Mouse (Mus musculus): ENCODE results near the gene Mt4. TPM values are rescaled to one million over a fixed set of nuclear protein-coding genes. Genes with fewer than 3 reads are reported as not detected.

Gene Mt4
- polyA plus RNA-seq, 1 experiment from 2014 or later: not detected

Other genes starting within 250 kb of the Mt4 start
- gene Amfr, start 124.4 kb upstream of the Mt4 start, polyA plus RNA-seq (2014; fragmentation: Nextera tagmentation; extraction: Ambion mirVana): 76.7 and 86.8 TPM in 2 replicates
- gene Nudt21, start 100.2 kb upstream of the Mt4 start, polyA plus RNA-seq (2014; fragmentation: Nextera tagmentation; extraction: Ambion mirVana): 83.3 and 89.7 TPM in 2 replicates
- 16.4 and 18.7 TPM in 2 replicates for gene Ogfod1, start 100.0 kb upstream of the Mt4 start, polyA plus RNA-seq (2014; fragmentation: Nextera tagmentation; extraction: Ambion mirVana)
- 22.8 and 24.6 TPM in 2 replicates for gene Bbs2, start 38.3 kb upstream of the Mt4 start, polyA plus RNA-seq (2014; fragmentation: Nextera tagmentation; extraction: Ambion mirVana)
- gene Mt3, start 15.4 kb downstream of the Mt4 start, polyA plus RNA-seq (2014; fragmentation: Nextera tagmentation; extraction: Ambion mirVana): 203 and 295 TPM in 2 replicates
- 15.3 and 28.9 TPM in 2 replicates for gene Mt2, start 35.5 kb downstream of the Mt4 start, polyA plus RNA-seq (2014; fragmentation: Nextera tagmentation; extraction: Ambion mirVana)
- 65.7 and 123 TPM in 2 replicates for gene Mt1, start 41.9 kb downstream of the Mt4 start, polyA plus RNA-seq (2014; fragmentation: Nextera tagmentation; extraction: Ambion mirVana)
- 58.4 and 67.4 TPM in 2 replicates for gene Nup93, start 77.4 kb downstream of the Mt4 start, polyA plus RNA-seq (2014; fragmentation: Nextera tagmentation; extraction: Ambion mirVana)
- gene Slc12a3, start 192.0 kb downstream of the Mt4 start, polyA plus RNA-seq (2014; fragmentation: Nextera tagmentation; extraction: Ambion mirVana): 0.08 TPM in 1 of 2 replicates, not detected in the other
- 69.0 and 71.8 TPM in 2 replicates for gene Herpud1, start 249.2 kb downstream of the Mt4 start, polyA plus RNA-seq (2014; fragmentation: Nextera tagmentation; extraction: Ambion mirVana)

All from neural tube, embryonic 14.5 days (tissue).